Mouse (Mus musculus): ENCODE data around the gene Uevld.

DNA sequence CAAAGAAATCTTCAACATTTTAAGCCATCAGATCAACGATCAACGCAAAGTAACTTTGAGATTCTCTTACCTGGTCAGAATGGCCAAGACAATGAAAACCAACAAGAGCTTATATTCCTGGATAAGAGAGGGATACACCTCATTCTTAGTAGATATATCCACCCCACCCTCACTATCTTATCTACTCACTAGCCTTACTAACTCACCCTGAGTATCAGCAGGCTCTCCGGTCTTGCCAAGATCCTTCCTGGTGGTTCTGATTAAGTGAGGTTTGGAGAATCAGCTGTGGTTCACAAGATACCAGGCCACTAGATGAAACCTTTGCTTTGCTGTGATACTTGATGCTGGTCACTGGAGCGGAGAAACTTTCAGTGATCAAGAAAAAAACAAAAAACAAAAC is 16.3 kb upstream of the Uevld start:
- TF ChIP-seq CTCF (IDR thresholded peaks at IDR 0.05; ENCODE audit: low read depth, low read length) (no peak), POLR2A (IDR thresholded peaks at IDR 0.05; ENCODE audit: extremely low read depth, insufficient read depth, low read length) (no peak)

Measured in liver, adult 2 months (tissue).